Mouse (Mus musculus) erythroblast, embryonic 14.5 days (primary cell): ENCODE results near the gene Akap6.
"Not testable (repeated sequence)": the region's sequence is repeated elsewhere in the genome, so short reads cannot be mapped to it uniquely, and the experiment has no call there.

Experiments used
- GATA1 ChIP-seq: IDR thresholded peaks from 2 replicates; pipeline ENCODE4 v1.6.1; 2012; ENCODE audit warnings: low read length, inconsistent platforms, mixed read lengths
- TAL1 ChIP-seq: IDR thresholded peaks from 3 replicates; pipeline ENCODE4 v1.6.1; 2012; ENCODE audit warnings: low read length, inconsistent platforms, mixed read lengths

GRCm38 (mm10) chr12:52724039-52724615 is 24.9 kb downstream of the Akap6 start:
- not testable (repeated sequence) for TF ChIP-seq TAL1, GATA1
